Mouse (Mus musculus): ENCODE measurements at regions not wholly inside any gene's neighbourhood (a gene's known extent, or its start where the extent isn't known, plus 50 kb on each side); places are given as distances from the start of the nearest gene placed in this dataset.

- ATAC-seq (replicated peaks; ENCODE audit: insufficient number of reproducible peaks, low FRiP score, low TSS enrichment, low read depth) (no peak), DNase-seq (ENCODE audit: low spot score) (no peak)
- H3K4me1 ChIP-seq (ENCODE audit: control insufficient read depth, insufficient read depth, low read length), result no peaks in the 10 kb centered on the region
- H3K9ac ChIP-seq (replicated peaks; ENCODE audit: low read length), result no peak overlapping the region
- H3K9me3 ChIP-seq (replicated peaks; ENCODE audit: control insufficient read depth, low read length), result no peaks in the 10 kb centered on the region
- H3K27me3 ChIP-seq (ENCODE audit: control insufficient read depth, insufficient read depth, low read length), result no peaks in the 10 kb centered on the region
- H3K4me2 ChIP-seq (ENCODE audit: low read depth, low read length), result no peak overlapping the region
- 67% methylated on average over 5 of the region's 5 CpGs for WGBS
- no peak overlapping the region for H3K4me3 ChIP-seq (ENCODE audit: low read depth, low read length)
- no peak overlapping the region for H3K27ac ChIP-seq (replicated peaks; ENCODE audit: low read depth, low read length)
- no peaks in the 10 kb centered on the region for H3K36me3 ChIP-seq (replicated peaks; ENCODE audit: control insufficient read depth, insufficient read depth, low read depth, low read length)
These were observed 86.2 kb upstream of the Slc25a26 start for GRCm38 (mm10) chr6:94413987-94414360.

- no peak overlapping the region for H3K27ac ChIP-seq (replicated peaks; ENCODE audit: low read depth, low read length)
- no peaks in the 10 kb centered on the region for H3K4me1 ChIP-seq (ENCODE audit: control insufficient read depth, insufficient read depth, low read length)
- H3K4me2 ChIP-seq (ENCODE audit: low read depth, low read length), result no peak overlapping the region
- DNase-seq (ENCODE audit: low spot score) (no peak), ATAC-seq (replicated peaks; ENCODE audit: insufficient number of reproducible peaks, low FRiP score, low TSS enrichment, low read depth) (no peak)
- no peaks in the 10 kb centered on the region for H3K27me3 ChIP-seq (ENCODE audit: control insufficient read depth, insufficient read depth, low read length)
- no peak overlapping the region for H3K9ac ChIP-seq (replicated peaks; ENCODE audit: low read length)
- H3K4me3 ChIP-seq (ENCODE audit: low read depth, low read length), result no peak overlapping the region
- whole genome bisulfite sequencing, result 74% methylated on average over 10 of the region's 10 CpGs
- no peaks in the 10 kb centered on the region for H3K9me3 ChIP-seq (replicated peaks; ENCODE audit: control insufficient read depth, low read length)
- no peaks in the 10 kb centered on the region for H3K36me3 ChIP-seq (replicated peaks; ENCODE audit: control insufficient read depth, insufficient read depth, low read depth, low read length)
These were observed 86.7 kb upstream of the Slc25a26 start for GRCm38 (mm10) chr6:94413297-94413986.

- Histone ChIP-seq H3K4me2 (ENCODE audit: low read depth, low read length) (no peak overlapping the region), H3K9ac (replicated peaks; ENCODE audit: low read length) (no peak overlapping the region), H3K36me3 (replicated peaks; ENCODE audit: control insufficient read depth, insufficient read depth, low read depth, low read length) (no peaks in the 10 kb centered on the region), H3K4me3 (ENCODE audit: low read depth, low read length) (no peak overlapping the region), H3K27me3 (ENCODE audit: control insufficient read depth, insufficient read depth, low read length) (no peaks in the 10 kb centered on the region), H3K4me1 (ENCODE audit: control insufficient read depth, insufficient read depth, low read length) (no peaks in the 10 kb centered on the region), H3K9me3 (replicated peaks; ENCODE audit: control insufficient read depth, low read length) (no peaks in the 10 kb centered on the region), H3K27ac (replicated peaks; ENCODE audit: low read depth, low read length) (no peak overlapping the region)
- no peak for ATAC-seq (replicated peaks; ENCODE audit: insufficient number of reproducible peaks, low FRiP score, low TSS enrichment, low read depth)
- WGBS, result 88% methylated on average over 7 of the region's 7 CpGs
- no peak for DNase-seq (ENCODE audit: low spot score)
These were observed 87.8 kb upstream of the Slc25a26 start for GRCm38 (mm10) chr6:94412341-94412740.

GRCm38 (mm10) chr6:94410480-94410879, 89.7 kb upstream of the Slc25a26 start:
- WGBS, result 71% methylated on average over 2 of the region's 2 CpGs
- no peaks in the 10 kb centered on the region for H3K36me3 ChIP-seq (replicated peaks; ENCODE audit: control insufficient read depth, insufficient read depth, low read depth, low read length)
- H3K4me1 ChIP-seq (ENCODE audit: control insufficient read depth, insufficient read depth, low read length), result no peaks in the 10 kb centered on the region
- H3K4me2 ChIP-seq (ENCODE audit: low read depth, low read length), result no peak overlapping the region
- no peak for ATAC-seq (replicated peaks; ENCODE audit: insufficient number of reproducible peaks, low FRiP score, low TSS enrichment, low read depth)
- H3K4me3 ChIP-seq (ENCODE audit: low read depth, low read length), result no peak overlapping the region
- DNase-seq (ENCODE audit: low spot score), result no peak
- H3K27me3 ChIP-seq (ENCODE audit: control insufficient read depth, insufficient read depth, low read length), result no peaks in the 10 kb centered on the region
- no peak overlapping the region for H3K27ac ChIP-seq (replicated peaks; ENCODE audit: low read depth, low read length)
- H3K9ac ChIP-seq (replicated peaks; ENCODE audit: low read length), result no peak overlapping the region
- no peaks in the 10 kb centered on the region for H3K9me3 ChIP-seq (replicated peaks; ENCODE audit: control insufficient read depth, low read length)

GRCm38 (mm10) chr6:94408996-94409395, 91.1 kb upstream of the Slc25a26 start:
- no peaks in the 10 kb centered on the region for H3K9me3 ChIP-seq (replicated peaks; ENCODE audit: control insufficient read depth, low read length)
- ATAC-seq (replicated peaks; ENCODE audit: insufficient number of reproducible peaks, low FRiP score, low TSS enrichment, low read depth) (no peak), DNase-seq (ENCODE audit: low spot score) (no peak)
- H3K27ac ChIP-seq (replicated peaks; ENCODE audit: low read depth, low read length), result no peak overlapping the region
- no peak overlapping the region for H3K9ac ChIP-seq (replicated peaks; ENCODE audit: low read length)
- H3K27me3 ChIP-seq (ENCODE audit: control insufficient read depth, insufficient read depth, low read length), result no peaks in the 10 kb centered on the region
- H3K4me2 ChIP-seq (ENCODE audit: low read depth, low read length), result no peak overlapping the region
- H3K4me3 ChIP-seq (ENCODE audit: low read depth, low read length), result no peak overlapping the region
- H3K4me1 ChIP-seq (ENCODE audit: control insufficient read depth, insufficient read depth, low read length), result no peaks in the 10 kb centered on the region
- WGBS, result 96% methylated on average over 2 of the region's 2 CpGs
- H3K36me3 ChIP-seq (replicated peaks; ENCODE audit: control insufficient read depth, insufficient read depth, low read depth, low read length), result no peaks in the 10 kb centered on the region

- Histone ChIP-seq H3K36me3 (replicated peaks; ENCODE audit: control insufficient read depth, insufficient read depth, low read depth, low read length) (no peaks in the 10 kb centered on the region), H3K9me3 (replicated peaks; ENCODE audit: control insufficient read depth, low read length) (no peaks in the 10 kb centered on the region), H3K27me3 (ENCODE audit: control insufficient read depth, insufficient read depth, low read length) (no peaks in the 10 kb centered on the region), H3K9ac (replicated peaks; ENCODE audit: low read length) (no peak overlapping the region), H3K4me2 (ENCODE audit: low read depth, low read length) (no peak overlapping the region), H3K4me1 (ENCODE audit: control insufficient read depth, insufficient read depth, low read length) (no peaks in the 10 kb centered on the region), H3K27ac (replicated peaks; ENCODE audit: low read depth, low read length) (no peak overlapping the region), H3K4me3 (ENCODE audit: low read depth, low read length) (no peak overlapping the region)
- no peak for DNase-seq (ENCODE audit: low spot score)
- no peak for ATAC-seq (replicated peaks; ENCODE audit: insufficient number of reproducible peaks, low FRiP score, low TSS enrichment, low read depth)
- 67% methylated on average over 4 of the region's 4 CpGs for WGBS
These were observed 92.4 kb upstream of the Slc25a26 start for GRCm38 (mm10) chr6:94407751-94408150.

GRCm38 (mm10) chr6:94405371-94406076, 94.6 kb upstream of the Slc25a26 start:
- WGBS, result 92% methylated on average over 8 of the region's 8 CpGs
- H3K9me3 ChIP-seq (replicated peaks; ENCODE audit: control insufficient read depth, low read length), result no peaks in the 10 kb centered on the region
- no peak overlapping the region for H3K4me2 ChIP-seq (ENCODE audit: low read depth, low read length)
- H3K4me3 ChIP-seq (ENCODE audit: low read depth, low read length), result no peak overlapping the region
- H3K9ac ChIP-seq (replicated peaks; ENCODE audit: low read length), result no peak overlapping the region
- no peaks in the 10 kb centered on the region for H3K27me3 ChIP-seq (ENCODE audit: control insufficient read depth, insufficient read depth, low read length)
- DNase-seq (ENCODE audit: low spot score) (no peak), ATAC-seq (replicated peaks; ENCODE audit: insufficient number of reproducible peaks, low FRiP score, low TSS enrichment, low read depth) (no peak)
- no peak overlapping the region for H3K27ac ChIP-seq (replicated peaks; ENCODE audit: low read depth, low read length)
- no peaks in the 10 kb centered on the region for H3K36me3 ChIP-seq (replicated peaks; ENCODE audit: control insufficient read depth, insufficient read depth, low read depth, low read length)
- H3K4me1 ChIP-seq (ENCODE audit: control insufficient read depth, insufficient read depth, low read length), result no peaks in the 10 kb centered on the region

- Histone ChIP-seq H3K9ac (replicated peaks; ENCODE audit: low read length) (no peak overlapping the region), H3K4me1 (ENCODE audit: control insufficient read depth, insufficient read depth, low read length) (no peaks in the 10 kb centered on the region), H3K36me3 (replicated peaks; ENCODE audit: control insufficient read depth, insufficient read depth, low read depth, low read length) (no peaks in the 10 kb centered on the region), H3K4me3 (ENCODE audit: low read depth, low read length) (no peak overlapping the region), H3K4me2 (ENCODE audit: low read depth, low read length) (no peak overlapping the region), H3K27ac (replicated peaks; ENCODE audit: low read depth, low read length) (no peak overlapping the region), H3K9me3 (replicated peaks; ENCODE audit: control insufficient read depth, low read length) (no peaks in the 10 kb centered on the region), H3K27me3 (ENCODE audit: control insufficient read depth, insufficient read depth, low read length) (no peaks in the 10 kb centered on the region)
- 0 out of 2 replicates have a peak, but pooled peaks have one; percentile 25 for ATAC-seq (replicated peaks; ENCODE audit: insufficient number of reproducible peaks, low FRiP score, low TSS enrichment, low read depth)
- DNase-seq (ENCODE audit: low spot score), result no peak
- WGBS, result 53% methylated on average over 9 of the region's 9 CpGs
These were observed 98.3 kb upstream of the Slc25a26 start for GRCm38 (mm10) chr6:94401617-94402481.

Measured in embryonic facial prominence, embryonic 11.5 days (tissue).